Mouse (Mus musculus): ENCODE results near the gene Parp1. TPM values are rescaled to one million over a fixed set of nuclear protein-coding genes. Genes with fewer than 3 reads are reported as not detected.

Parp1 gene
- polyA plus RNA-seq, 1 experiment from 2014 or later: 140 TPM

GRCm38 (mm10) chr1:180542712-180543371 is 25.9 kb upstream of the Parp1 start:
- H3K4me3 ChIP-seq (replicated peaks): no peak overlapping the region
- H3K27me3 ChIP-seq: no peaks in the 10 kb centered on the region
- ATAC-seq: no peak
- WGBS: 89% methylated on average over 3 of the region's 3 CpGs
- H3K4me2 ChIP-seq (replicated peaks): no peak overlapping the region
- H3K36me3 ChIP-seq: no peaks in the 10 kb centered on the region
- peaks cover 21% of the 10 kb centered on the region for H3K4me1 ChIP-seq (replicated peaks)
- no peaks in the 10 kb centered on the region for H3K9me3 ChIP-seq
- no peak overlapping the region for H3K27ac ChIP-seq
- H3K9ac ChIP-seq (replicated peaks): no peak overlapping the region

- H3K36me3 ChIP-seq: no peaks in the 10 kb centered on the region
- no peak overlapping the region for H3K27ac ChIP-seq
- H3K4me3 ChIP-seq (replicated peaks): no peak overlapping the region
- H3K9ac ChIP-seq (replicated peaks): no peak overlapping the region
- 85% methylated on average over 4 of the region's 4 CpGs for WGBS
- no peak overlapping the region for H3K4me2 ChIP-seq (replicated peaks)
- H3K27me3 ChIP-seq: peaks cover 22% of the 10 kb centered on the region
- no peaks in the 10 kb centered on the region for H3K9me3 ChIP-seq
- peaks cover 34% of the 10 kb centered on the region for H3K4me1 ChIP-seq (replicated peaks)
- no peak for ATAC-seq
These were observed 22.7 kb upstream of the Parp1 start for GRCm38 (mm10) chr1:180545918-180546545.

GRCm38 (mm10) chr1:180546798-180547750 is 21.6 kb upstream of the Parp1 start:
- ATAC-seq: no peak
- Histone ChIP-seq H3K4me1 (replicated peaks) (peaks cover 24% of the 10 kb centered on the region), H3K27me3 (peaks cover 27% of the 10 kb centered on the region), H3K9ac (replicated peaks) (no peak overlapping the region; the same call in 1 of the 2 replicates), H3K4me3 (replicated peaks) (0 out of 2 replicates have a peak overlapping the region, but pooled peaks have one; percentile 8), H3K27ac (0 out of 2 replicates have a peak overlapping the region, but pooled peaks have one; percentile 44), H3K36me3 (no peaks in the 10 kb centered on the region), H3K9me3 (no peaks in the 10 kb centered on the region), H3K4me2 (replicated peaks) (peak overlapping the region; percentile 44)
- WGBS: 43% methylated on average over 13 of the region's 13 CpGs

- peaks cover 27% of the 10 kb centered on the region for H3K27me3 ChIP-seq
- H3K4me3 ChIP-seq (replicated peaks): 0 out of 2 replicates have a peak overlapping the region, but pooled peaks have one; percentile 8
- no peaks in the 10 kb centered on the region for H3K36me3 ChIP-seq
- H3K4me1 ChIP-seq (replicated peaks): peaks cover 23% of the 10 kb centered on the region
- peak; percentile 79 for ATAC-seq
- 0 out of 2 replicates have a peak overlapping the region, but pooled peaks have one; percentile 44 for H3K27ac ChIP-seq
- WGBS: 2% methylated on average over 16 of the region's 16 CpGs
- H3K9ac ChIP-seq (replicated peaks): no peak overlapping the region; the same call in 1 of the 2 replicates
- peak overlapping the region; percentile 44 for H3K4me2 ChIP-seq (replicated peaks)
- no peaks in the 10 kb centered on the region for H3K9me3 ChIP-seq
These were observed 20.7 kb upstream of the Parp1 start for GRCm38 (mm10) chr1:180547751-180548669.

DNA sequence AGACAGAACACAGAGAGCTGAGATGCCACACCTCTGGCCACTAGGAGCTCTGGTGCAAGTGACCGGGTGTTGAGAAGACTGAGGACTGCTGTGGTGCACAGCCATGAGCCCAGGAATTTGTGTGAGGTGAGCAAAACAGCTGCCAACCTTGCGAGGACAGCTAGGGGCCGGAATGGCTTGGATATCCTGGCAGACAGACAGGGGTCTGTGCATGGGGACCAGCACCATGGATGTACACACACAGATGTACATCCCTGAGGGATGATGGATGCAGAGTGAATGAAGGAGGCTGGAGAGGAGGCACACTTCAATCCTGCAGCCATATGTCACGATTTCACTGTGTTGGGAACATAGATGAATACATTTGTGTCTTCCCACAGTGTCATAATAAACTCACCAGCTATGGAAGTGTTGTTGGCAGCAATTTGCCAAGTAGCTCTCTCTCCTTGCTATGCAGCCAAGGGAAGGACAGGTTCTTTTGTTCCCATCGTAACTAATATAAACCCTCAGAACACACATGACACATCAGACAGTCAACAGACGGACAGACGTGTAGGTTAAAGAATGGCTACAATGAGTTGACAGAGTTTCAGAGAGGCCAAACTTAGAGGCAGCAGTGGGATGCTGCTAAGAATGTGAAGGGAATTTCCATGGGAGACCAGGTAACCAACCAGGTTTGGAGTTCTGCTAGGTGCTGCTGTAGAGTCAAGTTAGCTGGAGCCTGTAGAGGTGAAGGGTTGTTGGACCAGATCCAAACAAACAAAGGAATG is 19.0 kb upstream of the Parp1 start:
- Histone ChIP-seq H3K4me1 (replicated peaks) (peaks cover 23% of the 10 kb centered on the region), H3K9ac (replicated peaks) (no peak overlapping the region), H3K9me3 (no peaks in the 10 kb centered on the region), H3K27me3 (peaks cover 27% of the 10 kb centered on the region), H3K4me3 (replicated peaks) (no peak overlapping the region), H3K36me3 (no peaks in the 10 kb centered on the region), H3K4me2 (replicated peaks) (no peak overlapping the region), H3K27ac (no peak overlapping the region)
- 77% methylated on average over 7 of the region's 7 CpGs for WGBS
- no peak for ATAC-seq

GRCm38 (mm10) chr1:180550770-180551169 is 18.0 kb upstream of the Parp1 start:
- H3K4me1 ChIP-seq (replicated peaks): peaks cover 23% of the 10 kb centered on the region
- no peak overlapping the region for H3K4me3 ChIP-seq (replicated peaks)
- peak; percentile 62 for ATAC-seq
- WGBS: 13% methylated on average over 5 of the region's 5 CpGs
- peaks cover 27% of the 10 kb centered on the region for H3K27me3 ChIP-seq
- H3K4me2 ChIP-seq (replicated peaks): no peak overlapping the region
- H3K9ac ChIP-seq (replicated peaks): no peak overlapping the region
- H3K9me3 ChIP-seq: no peaks in the 10 kb centered on the region
- H3K27ac ChIP-seq: no peak overlapping the region
- no peaks in the 10 kb centered on the region for H3K36me3 ChIP-seq

DNA sequence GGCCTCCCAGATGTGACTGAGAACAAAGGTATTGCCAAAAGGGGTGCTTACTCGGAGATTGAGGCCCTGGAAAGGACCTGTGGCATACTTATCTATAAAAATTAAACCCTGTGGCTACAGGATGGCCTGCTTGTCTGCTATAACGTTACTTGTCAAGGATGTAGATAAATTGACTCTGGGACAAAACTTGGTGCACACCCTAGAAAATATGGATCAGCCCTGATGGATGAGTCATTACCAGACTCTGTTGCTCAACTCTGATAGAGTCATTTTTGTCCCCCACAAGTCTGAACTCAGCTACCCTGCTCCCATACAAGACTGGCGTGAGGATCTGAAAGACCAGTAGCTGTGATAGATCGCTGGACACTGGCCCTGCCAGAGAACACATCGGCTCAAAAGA is 11.8 kb upstream of the Parp1 start:
- no peaks in the 10 kb centered on the region for H3K9me3 ChIP-seq

DNA sequence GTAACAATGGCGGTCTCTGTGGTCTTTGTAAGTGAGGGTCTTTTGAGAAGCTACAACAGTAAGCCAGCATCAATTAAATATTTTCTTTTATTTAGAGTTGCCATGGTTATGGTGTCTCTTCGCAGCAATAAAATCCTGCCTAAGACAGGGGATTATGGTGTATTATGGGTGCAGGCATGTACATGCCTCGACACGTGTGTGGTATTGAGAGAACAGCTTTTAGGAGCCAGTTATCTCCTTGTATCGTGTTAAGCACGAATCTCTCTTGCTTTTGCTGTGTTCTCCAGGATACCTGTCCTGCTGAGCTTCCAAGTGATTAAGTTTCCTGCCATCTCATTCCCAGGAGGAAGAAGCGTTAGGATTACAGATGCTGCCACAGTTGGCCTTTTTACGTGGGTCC is 9.3 kb upstream of the Parp1 start:
- ATAC-seq: peak; percentile 45; the same call in 1 of the 2 replicates
- H3K9me3 ChIP-seq: no peaks in the 10 kb centered on the region
- peaks cover 12% of the 10 kb centered on the region for H3K27me3 ChIP-seq
- H3K4me2 ChIP-seq (replicated peaks): 0 out of 2 replicates have a peak overlapping the region, but pooled peaks have one; percentile 1
- no peak overlapping the region for H3K27ac ChIP-seq
- no peaks in the 10 kb centered on the region for H3K36me3 ChIP-seq
- peaks cover 9% of the 10 kb centered on the region; the same call in 1 of the 2 replicates for H3K4me1 ChIP-seq (replicated peaks)
- 21% methylated on average over 8 of the region's 8 CpGs for WGBS
- H3K9ac ChIP-seq (replicated peaks): no peak overlapping the region
- H3K4me3 ChIP-seq (replicated peaks): no peak overlapping the region

More for the DNA sequence above, 11.8 kb upstream of the Parp1 start:
- Histone ChIP-seq H3K4me2 (replicated peaks) (no peak overlapping the region), H3K4me3 (replicated peaks) (no peak overlapping the region), H3K27ac (no peak overlapping the region), H3K4me1 (replicated peaks) (peaks cover 9% of the 10 kb centered on the region; the same call in 1 of the 2 replicates), H3K36me3 (no peaks in the 10 kb centered on the region), H3K9ac (replicated peaks) (no peak overlapping the region), H3K27me3 (peaks cover 9% of the 10 kb centered on the region)
- no peak for ATAC-seq
- 89% methylated on average over 5 of the region's 5 CpGs for WGBS

DNA sequence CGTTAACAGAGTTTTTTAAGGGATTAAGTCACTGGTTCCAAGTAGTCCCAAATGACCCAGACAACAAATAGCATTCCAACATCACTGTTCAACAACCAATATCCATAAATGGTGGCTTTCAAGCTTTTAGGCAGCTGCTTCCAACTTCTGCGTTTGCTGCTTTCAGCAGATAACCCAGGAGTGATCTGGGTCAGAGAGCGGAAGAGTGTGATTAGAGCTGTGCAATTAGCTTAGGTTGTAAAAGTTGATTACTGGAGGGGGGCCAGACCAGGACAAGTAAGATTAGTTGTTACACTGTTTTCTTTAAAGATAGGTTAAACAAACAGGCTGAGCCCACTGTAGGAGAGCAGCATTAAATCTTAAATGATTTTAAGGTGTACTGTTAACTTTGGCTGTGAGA is 7.5 kb upstream of the Parp1 start:
- H3K4me1 ChIP-seq (replicated peaks): peaks cover 9% of the 10 kb centered on the region; the same call in 1 of the 2 replicates
- no peak overlapping the region for H3K9ac ChIP-seq (replicated peaks)
- no peak overlapping the region for H3K27ac ChIP-seq
- no peaks in the 10 kb centered on the region for H3K36me3 ChIP-seq
- no peak for ATAC-seq
- no peak overlapping the region for H3K4me3 ChIP-seq (replicated peaks)
- WGBS: 70% methylated on average over 3 of the region's 3 CpGs
- H3K4me2 ChIP-seq (replicated peaks): no peak overlapping the region
- peaks cover 12% of the 10 kb centered on the region for H3K27me3 ChIP-seq
- H3K9me3 ChIP-seq: no peaks in the 10 kb centered on the region

- H3K4me2 ChIP-seq (replicated peaks): no peak overlapping the region
- 76% methylated on average over 5 of the region's 5 CpGs for WGBS
- no peak for ATAC-seq
These were observed 3.8 kb upstream of the Parp1 start for GRCm38 (mm10) chr1:180564885-180565284.

More at GRCm38 (mm10) chr1:180564885-180565284, 3.8 kb upstream of the Parp1 start:
- Histone ChIP-seq H3K9me3 (no peaks in the 10 kb centered on the region), H3K4me3 (replicated peaks) (no peak overlapping the region), H3K27me3 (peaks cover 9% of the 10 kb centered on the region), H3K36me3 (no peaks in the 10 kb centered on the region), H3K9ac (replicated peaks) (no peak overlapping the region), H3K4me1 (replicated peaks) (peaks cover 4% of the 10 kb centered on the region), H3K27ac (no peak overlapping the region)
